Mouse (Mus musculus): ENCODE results near the gene Phf24.

- TF ChIP-seq CTCF (IDR thresholded peaks at IDR 0.05; ENCODE audit: insufficient read depth, low read length) (no peak), POLR2A (IDR thresholded peaks at IDR 0.05; ENCODE audit: borderline replicate concordance, extremely low read depth, low read depth, low read length) (no peak)
Measured at GRCm38 (mm10) chr4:42953435-42954094, 37.1 kb downstream of the Phf24 start.

Data from lung, adult 2 months (tissue).